Mouse (Mus musculus): ENCODE results near the gene Tprn. TPM values are rescaled to one million over a fixed set of nuclear protein-coding genes. Genes with fewer than 3 reads are reported as not detected.

Gene Tprn
- total RNA-seq (2023): 29.6 TPM

DNA sequence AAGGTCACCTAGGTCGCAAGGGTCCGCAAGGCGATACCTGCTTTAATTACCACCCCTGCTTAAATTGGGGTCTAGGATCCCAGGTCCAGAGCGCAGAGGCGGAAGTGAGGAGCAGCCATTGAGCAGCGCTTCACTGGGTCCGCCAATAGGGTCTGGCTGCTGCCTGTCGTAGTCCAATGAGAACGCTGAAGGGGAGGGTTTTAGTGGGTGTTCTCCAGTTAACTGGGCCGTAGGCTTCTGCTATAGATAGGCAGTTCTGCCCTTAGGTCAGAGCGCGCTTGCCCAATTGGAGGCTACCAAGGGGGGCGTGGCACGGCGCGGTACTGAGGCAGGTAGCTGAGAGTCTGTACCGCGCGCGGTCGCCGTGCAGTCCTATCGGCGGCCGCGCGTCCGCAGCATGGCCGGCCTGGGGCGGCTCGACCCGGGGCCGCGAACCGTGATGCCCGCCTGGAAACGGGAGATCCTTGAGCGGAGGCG lies at the start of gene Tprn:
TSS of gene Tprn (plus strand) at position 328 of the 477 bp plus-strand sequence.

DNA sequence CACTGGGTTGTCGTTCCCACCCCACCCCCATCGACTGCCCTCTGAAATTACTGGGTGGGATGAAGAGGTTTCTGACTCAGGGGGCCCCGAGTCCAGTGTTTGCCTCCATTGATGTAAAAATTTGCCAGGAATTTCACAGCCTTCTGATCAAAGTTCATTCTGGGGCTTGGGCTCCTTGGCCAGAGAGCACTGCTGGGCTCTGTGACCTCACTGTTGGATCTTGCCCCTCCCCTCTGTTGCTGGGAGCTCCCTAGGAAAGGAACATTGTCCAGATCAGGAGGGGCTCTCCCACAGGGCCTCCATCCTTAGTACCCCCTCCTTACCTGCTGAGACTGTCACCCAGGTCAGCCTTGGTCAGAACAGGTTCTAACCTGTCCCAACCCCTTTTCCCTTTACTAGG lies 48.0 kb upstream of the Tprn start, which contains the start of gene Stpg3:
TSS of gene Stpg3 (minus strand) at position 194 of the 400 bp plus-strand sequence.

DNA sequence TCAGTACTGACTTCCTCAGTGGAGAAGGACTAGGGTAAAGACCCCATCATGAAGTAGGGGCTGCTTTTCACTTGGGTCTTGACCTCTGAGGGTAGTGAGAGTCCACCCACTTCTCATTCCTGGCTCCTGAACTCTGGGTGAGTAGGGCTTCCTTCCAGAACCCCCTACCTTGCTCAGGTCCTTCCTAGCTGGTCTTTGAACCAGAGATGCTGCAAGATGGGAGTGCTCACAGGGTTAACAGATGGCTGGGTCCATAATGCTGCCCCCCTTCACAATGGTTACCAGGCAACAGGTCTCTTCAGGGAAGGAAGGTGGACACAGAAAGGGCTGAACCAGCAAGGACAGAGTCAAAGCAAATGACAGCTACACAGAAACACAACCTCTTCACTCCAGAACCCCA lies 44.0 kb upstream of the Tprn start, which contains the start of gene Fam166a:
TSS of gene Fam166a (plus strand) at position 301 of the 400 bp plus-strand sequence.

DNA sequence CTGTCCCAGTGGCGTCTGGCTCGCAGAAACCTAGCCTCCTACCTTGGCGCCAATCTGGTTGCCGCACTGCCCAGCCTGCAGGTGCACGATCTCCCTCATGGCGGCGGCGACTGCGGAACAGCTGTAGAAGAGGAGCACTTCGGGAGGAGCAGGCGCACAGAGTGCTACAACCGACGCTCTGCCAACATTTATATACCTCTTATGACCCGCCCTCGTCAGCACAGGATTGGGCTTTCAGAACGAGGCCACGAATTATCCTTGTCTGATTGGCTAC lies 38.0 kb upstream of the Tprn start, which contains the start of gene Tubb4b:
TSS of gene Tubb4b (minus strand) at position 211 of the 274 bp plus-strand sequence.

DNA sequence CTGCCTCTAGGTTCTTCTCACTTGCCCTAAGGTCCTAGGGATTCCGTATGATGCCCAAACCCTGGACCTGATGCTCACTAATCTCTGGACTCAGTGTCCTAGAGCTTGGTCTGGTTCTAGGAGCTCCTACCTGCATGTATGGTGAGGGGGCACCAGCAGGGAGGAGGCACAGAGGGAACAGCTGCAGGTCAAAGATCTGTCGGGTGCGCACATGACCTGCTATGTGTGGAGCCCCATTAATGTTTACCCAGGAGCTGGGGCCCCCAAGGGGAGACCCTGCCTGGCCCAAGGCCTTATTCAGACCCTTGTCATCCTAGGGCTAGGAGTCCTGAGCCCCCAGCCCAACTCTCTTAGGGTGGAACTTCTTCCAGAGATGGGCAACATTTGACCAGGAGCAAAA lies 28.4 kb upstream of the Tprn start, which contains the start of gene Slc34a3:
TSS of gene Slc34a3 (minus strand) at position 315 of the 400 bp plus-strand sequence.

DNA sequence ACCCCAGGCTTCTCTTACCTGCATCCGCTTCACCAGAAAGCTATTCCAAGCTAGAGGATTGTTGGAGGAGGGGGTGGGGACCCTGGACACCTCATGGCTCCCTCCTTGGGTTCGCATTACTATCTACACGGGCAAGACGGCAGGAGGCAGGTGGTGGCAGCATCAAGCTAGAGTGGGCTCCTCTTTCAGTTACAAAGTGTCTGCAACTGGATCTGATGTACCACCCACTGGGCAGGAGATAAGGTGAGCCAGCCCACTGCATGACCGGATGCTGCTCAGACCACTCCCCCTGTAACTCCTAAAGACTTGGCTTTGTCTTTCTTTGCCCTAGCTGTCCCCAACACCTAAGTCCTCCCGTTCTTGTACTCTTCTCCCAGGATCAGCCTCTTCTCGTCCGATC lies 25.8 kb upstream of the Tprn start, which contains the start of gene Rnf224:
TSS of gene Rnf224 (minus strand) at position 174 of the 400 bp plus-strand sequence.

DNA sequence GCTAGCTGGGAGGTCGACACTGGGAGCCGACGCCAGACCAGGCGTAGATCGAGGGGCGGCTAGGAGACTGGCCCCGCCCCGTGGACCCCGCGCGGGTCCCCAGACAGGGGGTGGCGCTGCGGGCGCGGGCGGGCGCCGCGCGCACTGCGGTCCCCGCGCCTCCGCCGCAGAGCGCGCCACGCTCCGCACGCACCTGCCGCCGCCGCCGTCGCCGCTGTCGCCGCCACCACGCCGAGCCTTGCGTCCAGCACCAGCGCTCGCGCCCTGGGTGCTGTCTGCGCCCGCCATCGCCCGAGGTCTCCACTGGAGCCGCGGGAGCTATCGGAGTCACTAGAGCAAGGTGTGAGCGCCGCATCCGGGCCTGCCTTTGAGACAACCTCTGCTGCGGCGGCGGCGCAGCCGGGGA lies 20.3 kb upstream of the Tprn start, which contains the start of the genes Rnf208 and Cysrt1:
TSS of gene Rnf208 (plus strand) at position 155 of the 406 bp plus-strand sequence.
TSS of gene Cysrt1 (minus strand) at position 352 of the 406 bp plus-strand sequence.

DNA sequence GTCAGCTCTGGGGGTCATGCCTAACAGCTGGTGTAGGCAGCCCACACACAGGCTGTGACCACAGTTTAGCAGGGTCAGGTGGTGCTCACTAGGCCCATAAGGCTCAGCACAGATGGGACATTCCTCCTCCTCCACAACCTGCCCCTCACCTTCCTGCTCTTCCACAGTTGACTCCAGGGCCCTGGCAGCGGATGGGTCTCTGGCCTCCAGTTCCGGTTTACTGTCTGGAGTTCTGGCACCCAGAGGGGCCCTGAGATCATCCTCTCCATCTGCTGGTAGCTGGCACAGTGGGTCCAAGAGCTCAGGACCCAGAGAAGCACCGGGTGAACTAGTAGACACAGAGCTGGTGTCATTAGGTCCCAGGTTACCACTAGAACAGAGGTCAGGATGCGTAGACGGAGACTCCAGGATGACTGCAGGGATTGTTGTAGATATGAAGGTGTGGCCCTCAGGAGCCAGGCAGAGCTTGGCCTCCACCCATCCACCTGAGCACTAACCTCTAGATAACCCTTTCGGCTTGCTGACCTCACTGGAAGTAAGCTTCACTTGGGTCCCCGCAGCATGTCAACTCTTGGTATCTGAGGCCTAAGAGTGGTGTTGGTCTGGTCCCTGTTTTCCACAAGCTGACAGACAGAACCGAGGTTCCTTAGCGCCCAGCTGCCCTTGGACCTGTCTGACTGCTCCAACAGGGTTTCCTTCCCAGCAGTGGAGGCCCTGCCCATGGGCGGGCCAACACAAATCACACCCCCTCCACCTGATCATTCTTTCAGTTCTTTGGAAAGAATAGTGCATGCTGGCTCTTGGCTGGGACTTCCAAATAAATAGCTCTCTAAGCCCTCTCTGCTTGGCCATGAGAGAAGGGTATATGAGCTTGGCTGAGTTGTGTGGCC lies 16.0 kb upstream of the Tprn start, which contains the start of gene AL732309.1:
TSS of gene AL732309.1 (minus strand) at position 681 of the 890 bp plus-strand sequence.

DNA sequence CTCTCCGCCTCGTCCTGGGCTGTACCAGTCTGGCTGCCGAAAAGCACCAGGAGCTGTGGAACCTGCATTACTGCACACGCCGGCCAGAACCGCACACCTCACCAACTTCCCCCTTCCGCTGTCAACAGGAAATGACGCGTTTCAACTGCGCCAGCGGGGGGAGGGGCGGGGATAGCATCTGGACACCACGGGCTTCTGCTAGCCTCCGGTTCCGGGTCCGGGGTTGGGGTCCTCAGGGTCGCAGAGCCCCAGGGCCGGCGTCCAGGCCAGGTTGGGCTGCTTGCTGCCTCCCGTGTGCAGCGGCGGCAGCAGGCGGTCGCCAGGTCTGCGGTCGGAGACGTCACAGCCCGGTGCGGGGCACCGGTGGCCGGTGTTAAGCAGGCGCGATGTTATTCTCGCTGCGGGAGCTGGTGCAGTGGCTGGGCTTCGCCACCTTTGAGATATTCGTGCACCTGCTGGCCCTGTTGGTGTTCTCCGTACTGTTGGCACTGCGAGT lies 7.1 kb upstream of the Tprn start, which contains the start of gene Tmem203:
TSS of gene Tmem203 (plus strand) at position 156 of the 496 bp plus-strand sequence.

DNA sequence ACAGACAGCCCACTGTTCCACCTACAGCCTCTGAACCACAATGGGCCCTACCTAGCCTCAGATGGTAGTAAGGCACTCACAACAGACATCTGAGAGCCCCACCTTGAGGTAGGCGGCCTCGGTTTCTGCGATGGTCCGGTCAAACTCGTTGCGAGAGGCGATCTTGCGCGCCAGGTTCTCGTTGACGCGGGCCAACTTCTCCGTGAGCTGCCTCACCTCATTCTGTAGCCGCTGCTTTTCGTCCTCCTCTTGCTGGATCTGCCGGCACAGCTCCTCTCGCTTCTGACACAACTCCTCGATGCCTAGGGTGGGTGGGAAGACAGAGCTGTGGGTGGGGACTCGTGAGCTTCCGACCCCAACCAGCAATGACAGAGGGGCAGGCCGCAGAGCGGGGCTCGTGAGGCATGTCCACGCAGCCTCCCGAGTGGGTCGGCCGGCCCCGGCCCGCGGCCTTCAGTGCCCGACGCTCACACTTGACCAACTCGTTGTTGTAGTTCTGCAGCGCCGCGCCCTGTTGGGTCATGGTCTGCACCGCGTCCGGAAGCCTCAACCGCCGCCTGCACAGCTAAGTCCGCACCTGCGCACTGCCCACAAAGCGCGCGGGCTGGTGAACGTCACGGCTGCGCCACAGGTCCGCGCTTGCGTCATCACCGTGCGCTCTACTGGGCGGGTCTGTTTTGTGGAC lies 9.6 kb downstream of the Tprn start, which contains the start of the genes Ssna1 and Anapc2:
TSS of gene Ssna1 (minus strand) at position 612 of the 685 bp plus-strand sequence.
TSS of gene Anapc2 (plus strand) at position 652 of the 685 bp plus-strand sequence.

DNA sequence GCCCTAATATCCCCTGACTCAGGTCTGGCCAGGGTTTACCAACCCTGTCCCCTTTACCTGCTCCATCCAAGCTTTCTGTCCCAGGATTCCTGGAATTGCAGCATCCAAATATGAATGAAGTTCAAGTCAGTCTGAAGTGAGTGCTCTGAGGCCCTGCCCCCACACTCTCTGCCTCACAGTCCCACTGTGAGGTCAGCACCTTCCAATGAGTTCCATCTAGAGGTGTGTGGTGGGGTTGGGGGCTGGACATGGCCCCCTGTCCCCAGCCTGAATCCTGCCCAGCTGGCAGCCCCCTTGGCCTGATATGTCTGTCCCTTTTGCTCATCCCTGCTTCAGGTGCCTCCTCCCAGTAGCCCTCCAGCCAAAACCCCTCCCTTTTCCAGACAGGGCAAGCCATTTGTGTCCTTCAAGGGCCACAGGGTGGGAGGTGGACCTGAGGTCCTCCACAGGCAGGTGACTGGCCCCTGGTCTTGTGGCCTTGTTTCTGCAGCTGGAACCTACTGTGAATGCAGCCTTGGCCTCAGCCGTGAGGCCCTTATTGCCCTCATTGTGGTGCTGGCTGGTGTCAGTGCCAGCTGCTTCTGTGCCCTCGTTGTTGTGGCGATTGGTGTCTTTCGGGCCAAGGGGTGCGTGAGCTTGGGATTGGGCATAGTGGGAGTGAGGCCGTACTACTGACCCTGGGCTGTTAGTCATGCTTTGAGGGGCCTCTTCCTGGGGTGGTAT lies 25.7 kb downstream of the Tprn start, which contains the start of gene Tmem210:
TSS of gene Tmem210 (plus strand) at position 219 of the 723 bp plus-strand sequence.

DNA sequence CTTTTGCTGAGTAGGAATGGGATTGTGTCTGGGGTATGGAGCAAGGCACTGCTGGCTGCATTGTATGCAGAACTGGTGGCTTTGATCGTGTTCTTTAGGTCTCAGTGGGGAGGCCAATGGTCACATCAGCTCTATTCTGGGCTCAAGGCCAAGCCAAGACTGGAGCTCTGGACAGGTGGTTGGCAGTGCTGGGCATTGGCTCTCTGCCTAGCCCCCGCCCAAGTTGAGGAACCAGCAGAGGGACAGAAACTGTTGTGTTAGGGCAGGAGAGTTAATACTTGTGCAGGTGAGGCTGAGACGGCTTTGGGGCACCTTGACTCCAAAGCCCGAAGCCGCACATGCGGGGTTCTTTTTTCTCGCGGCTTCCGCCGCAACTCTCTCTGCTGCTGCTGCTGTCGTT lies 27.2 kb downstream of the Tprn start, which contains the start of gene Lrrc26:
TSS of gene Lrrc26 (plus strand) at position 265 of the 400 bp plus-strand sequence.

DNA sequence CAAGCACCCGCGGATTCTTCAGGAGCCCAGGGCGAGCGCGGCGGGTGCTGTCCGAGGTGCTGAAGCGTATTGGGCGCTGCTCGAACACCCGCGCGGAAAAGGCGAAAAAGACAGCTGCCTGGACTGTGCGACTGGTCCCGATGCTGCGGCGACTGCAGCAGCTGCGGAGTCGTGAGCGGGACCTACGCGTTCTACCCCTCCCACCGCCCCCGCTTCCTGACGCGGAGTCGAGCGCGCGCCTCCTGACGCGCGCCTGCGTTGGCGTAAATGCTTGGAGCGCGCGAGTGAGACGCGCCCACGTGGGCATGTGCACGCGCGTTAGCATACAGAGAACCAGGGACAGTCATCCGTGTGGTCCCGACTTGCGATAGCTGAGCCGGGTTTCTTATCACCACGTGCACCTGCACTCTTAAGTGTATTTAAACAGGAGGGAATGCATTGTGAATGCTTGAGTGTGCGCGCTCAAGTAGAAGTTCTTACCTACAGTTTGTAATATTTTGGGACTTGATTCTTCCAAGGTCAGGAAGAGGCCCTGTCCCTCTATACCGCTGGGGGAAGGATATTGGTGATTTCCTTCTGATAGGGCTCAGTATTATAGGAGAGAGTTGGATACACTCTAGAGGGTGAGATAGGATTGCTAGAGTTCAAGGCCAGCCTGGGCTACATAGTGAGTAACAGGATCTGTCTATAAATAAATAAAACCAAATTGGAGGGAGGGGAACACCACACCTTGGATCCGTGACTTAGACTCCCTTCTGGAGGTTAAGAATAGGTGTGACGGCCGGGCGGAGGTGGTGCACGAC lies 56.8 kb downstream of the Tprn start, which contains the start of gene Grin1:
TSS of gene Grin1 (minus strand) at position 217 of the 803 bp plus-strand sequence.

Other genes starting within 250 kb of the Tprn start
- 22.3 TPM for gene Nsmf, start 208.3 kb upstream of the Tprn start, total RNA-seq (2023)
- gene Entpd8, start 182.3 kb upstream of the Tprn start, total RNA-seq (2023): not detected
- not detected for gene Noxa1, start 167.5 kb upstream of the Tprn start, total RNA-seq (2023)
- gene Nrarp, start 81.9 kb upstream of the Tprn start, total RNA-seq (2023): 5.2 TPM
- gene Tor4a, start 65.7 kb upstream of the Tprn start, total RNA-seq (2023): 23.0 TPM
- 63.7 TPM for gene Nelfb, start 51.1 kb upstream of the Tprn start, total RNA-seq (2023)
- not detected for gene Stpg3, start 48.0 kb upstream of the Tprn start, total RNA-seq (2023)
- gene Fam166a, start 43.9 kb upstream of the Tprn start, total RNA-seq (2023): not detected
- 113 TPM for gene Tubb4b, start 37.9 kb upstream of the Tprn start, total RNA-seq (2023)
- gene Slc34a3, start 28.3 kb upstream of the Tprn start, total RNA-seq (2023): not detected
- gene Rnf224, start 25.8 kb upstream of the Tprn start, total RNA-seq (2023): not detected
- not detected for gene Rnf208, start 20.4 kb upstream of the Tprn start, total RNA-seq (2023)
- gene Cysrt1, start 20.2 kb upstream of the Tprn start, total RNA-seq (2023): not detected
- 5.9 TPM for gene AL732309.1, start 15.8 kb upstream of the Tprn start, total RNA-seq (2023)
- gene Tmem203, start 7.2 kb upstream of the Tprn start, total RNA-seq (2023): 24.4 TPM
- 35.2 TPM for gene Ssna1, start 9.8 kb downstream of the Tprn start, total RNA-seq (2023)
- gene Anapc2, start 9.9 kb downstream of the Tprn start, total RNA-seq (2023): 99.3 TPM
- gene Tmem210, start 25.5 kb downstream of the Tprn start, total RNA-seq (2023): not detected
- not detected for gene Lrrc26, start 27.3 kb downstream of the Tprn start, total RNA-seq (2023)
- gene Grin1, start 56.6 kb downstream of the Tprn start, total RNA-seq (2023): not detected
- gene Man1b1, start 69.7 kb downstream of the Tprn start, total RNA-seq (2023): 50.6 TPM
- gene Dpp7, start 93.7 kb downstream of the Tprn start, total RNA-seq (2023): 17.2 TPM
- gene Uap1l1, start 103.1 kb downstream of the Tprn start, total RNA-seq (2023): 10.3 TPM
- 0.74 TPM for gene Sapcd2, start 109.7 kb downstream of the Tprn start, total RNA-seq (2023)
- 1.4 TPM for gene Entpd2, start 133.3 kb downstream of the Tprn start, total RNA-seq (2023)
- 0.98 TPM for gene Npdc1, start 136.7 kb downstream of the Tprn start, total RNA-seq (2023)
- 0.59 TPM for gene Fut7, start 160.6 kb downstream of the Tprn start, total RNA-seq (2023)
- gene Abca2, start 166.1 kb downstream of the Tprn start, total RNA-seq (2023): 69.0 TPM
- gene Clic3, start 194.2 kb downstream of the Tprn start, total RNA-seq (2023): not detected
- 92.6 TPM for gene Paxx, start 198.5 kb downstream of the Tprn start, total RNA-seq (2023)
- gene Ptgds, start 207.4 kb downstream of the Tprn start, total RNA-seq (2023): not detected
- not detected for gene Lcn12, start 231.3 kb downstream of the Tprn start, total RNA-seq (2023)
- gene Fbxw5, start 238.1 kb downstream of the Tprn start, total RNA-seq (2023): 47.7 TPM
- gene C8g, start 239.1 kb downstream of the Tprn start, total RNA-seq (2023): not detected

Data from CD4-positive naive resting alpha-beta T cell, adult 57 days (primary cell).